Mouse (Mus musculus) hindbrain, embryonic 12.5 days (tissue): ENCODE results near the gene Agpat1. TPM values are rescaled to one million over a fixed set of nuclear protein-coding genes. Genes with fewer than 3 reads are reported as not detected.

Experiments used
- ATAC-seq: fragments of 200-750 bp; cut with Nextera tagmentation; 2 replicates; pipeline ENCODE4 v1.8.0; 2017; ENCODE audit warnings: moderate TSS enrichment; ENCODE audit not compliant: low FRiP score
- H3K27ac ChIP-seq: fragments of 300-500 bp; sonication (generic); 2 replicates; pipeline ENCODE4 v1.5.1; 2016; ENCODE audit warnings: mild to moderate bottlenecking
- H3K27me3 ChIP-seq: fragments of 300-500 bp; sonication (generic); 2 replicates; pipeline ENCODE4 v1.6.1; 2016; ENCODE audit warnings: mild to moderate bottlenecking
- H3K36me3 ChIP-seq: fragments of 300-500 bp; sonication (generic); 2 replicates; pipeline ENCODE4 v1.6.1; 2016; ENCODE audit warnings: mild to moderate bottlenecking
- H3K4me1 ChIP-seq: fragments of 300-500 bp; sonication (generic); 2 replicates; pipeline ENCODE4 v1.6.1; 2016
- H3K4me2 ChIP-seq: fragments of 300-500 bp; sonication (generic); replicated peaks from 2 replicates; pipeline ENCODE4 v1.6.1; 2016; ENCODE audit warnings: mild to moderate bottlenecking
- H3K4me3 ChIP-seq: fragments of 300-500 bp; sonication (generic); 2 replicates; pipeline ENCODE4 v1.5.1; 2016; ENCODE audit warnings: mild to moderate bottlenecking
- H3K9ac ChIP-seq: fragments of 300-500 bp; sonication (generic); 2 replicates; pipeline ENCODE4 v1.6.1; 2016; ENCODE audit warnings: mild to moderate bottlenecking, moderate library complexity
- H3K9me3 ChIP-seq: fragments of 300-500 bp; sonication (generic); replicated peaks from 2 replicates; pipeline ENCODE4 v1.6.1; 2016; ENCODE audit warnings: mild to moderate bottlenecking
- WGBS: fragments of 180-500 bp; shearing (Covaris S2); methylation state at CpG from one replicate; pipeline ENCODE4 v1.1.7; 2016; 5-methylcytosine and 5-hydroxymethylcytosine counted together
- polyA plus RNA-seq: library from polyadenylated mRNA; unstranded; fragments of >200 nt; fragmentation: Nextera tagmentation; extraction: Ambion mirVana; gene quantifications from 2 replicates; pipeline ENCODE4 v1.2.1, GENCODE M21; 2016

The Agpat1 gene
- polyA plus RNA-seq, 1 experiment from 2014 or later: 79.0 TPM

DNA sequence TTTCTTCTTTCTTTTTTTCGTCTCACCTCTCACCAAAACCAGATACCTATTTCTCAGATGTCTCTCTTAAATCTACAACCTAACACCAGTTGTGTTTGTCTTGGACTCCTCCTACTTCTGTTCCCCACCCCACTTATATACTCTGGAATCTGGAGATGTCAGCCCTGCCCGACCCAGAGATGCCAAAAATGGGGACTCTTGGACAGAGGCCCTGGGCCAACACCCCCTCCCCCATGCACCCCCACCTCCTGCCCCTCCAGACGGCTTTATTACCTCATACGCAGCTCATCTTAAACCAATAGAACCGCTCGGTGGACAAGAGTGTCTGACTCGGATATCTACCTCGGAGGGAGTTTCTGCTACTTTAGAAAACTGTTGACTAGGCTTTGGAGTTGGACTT is 8.0 kb upstream of the Agpat1 start:
- no peak overlapping the region for H3K4me2 ChIP-seq
- no peaks in the 10 kb centered on the region for H3K27me3 ChIP-seq
- H3K9ac ChIP-seq: no peak overlapping the region
- no peak for ATAC-seq
- peaks cover 38% of the 10 kb centered on the region for H3K36me3 ChIP-seq
- 81% methylated on average over 8 of the region's 8 CpGs for WGBS
- H3K27ac ChIP-seq: no peak overlapping the region
- H3K9me3 ChIP-seq: no peaks in the 10 kb centered on the region
- peaks cover 44% of the 10 kb centered on the region for H3K4me1 ChIP-seq
- no peak overlapping the region for H3K4me3 ChIP-seq

DNA sequence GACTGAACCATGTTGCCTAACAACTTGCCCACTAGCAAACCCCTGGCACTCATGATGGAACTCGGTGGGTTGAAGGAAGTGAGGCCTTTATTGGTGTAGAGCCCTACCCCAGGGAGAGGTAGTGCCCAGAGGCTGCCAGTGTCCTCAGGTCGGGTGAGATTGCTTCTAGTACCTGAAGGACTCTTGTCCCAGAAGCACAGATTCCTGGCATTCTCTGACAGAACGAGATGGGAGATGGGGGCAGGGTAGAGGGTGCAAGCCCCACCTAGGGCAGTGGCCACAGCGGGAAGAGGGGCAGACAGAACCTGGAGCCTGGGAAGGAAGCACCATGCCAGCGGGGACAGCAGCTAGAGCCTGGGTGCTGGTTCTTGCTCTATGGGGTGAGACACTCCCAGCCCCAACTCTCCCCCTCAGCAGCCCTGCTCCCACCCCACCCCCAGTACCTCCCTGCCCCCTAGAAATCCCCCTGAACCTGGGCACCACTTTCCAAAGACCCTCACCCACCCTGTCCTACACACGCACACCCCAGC is 6.4 kb upstream of the Agpat1 start, which contains the start of gene Ager:
Gene Ager, plus strand, starts transcription at position 297 of the 530 bp plus-strand sequence.
- H3K4me3 ChIP-seq: no peak within 1 kb of the TSS
- H3K9ac ChIP-seq: no peak within 1 kb of the TSS
- WGBS: 26% methylated on average over 5 of the region's 6 CpGs

DNA sequence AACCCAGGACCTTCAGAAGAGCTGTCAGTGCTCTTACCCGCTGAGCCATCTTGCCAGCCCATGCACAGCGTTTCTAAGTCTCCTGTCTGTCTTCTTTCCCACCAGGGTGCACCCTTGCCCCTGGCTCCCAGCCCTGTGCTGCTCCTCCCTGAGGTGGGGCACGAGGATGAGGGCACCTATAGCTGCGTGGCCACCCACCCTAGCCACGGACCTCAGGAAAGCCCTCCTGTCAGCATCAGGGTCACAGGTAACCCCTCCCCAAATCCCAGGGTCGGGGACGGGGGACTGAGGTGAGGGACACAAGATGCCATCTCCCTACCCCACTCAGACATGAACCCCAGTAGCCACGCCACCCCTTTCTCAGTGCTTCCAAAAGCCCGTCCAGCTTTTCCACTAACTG is 4.2 kb upstream of the Agpat1 start:
- Histone ChIP-seq H3K4me3 (no peak overlapping the region), H3K9ac (no peak overlapping the region), H3K4me2 (no peak overlapping the region), H3K9me3 (no peaks in the 10 kb centered on the region), H3K27ac (no peak overlapping the region), H3K36me3 (peaks cover 34% of the 10 kb centered on the region), H3K27me3 (no peaks in the 10 kb centered on the region), H3K4me1 (peaks cover 34% of the 10 kb centered on the region)
- 77% methylated on average over 9 of the region's 9 CpGs for WGBS
- no peak for ATAC-seq

More for the DNA sequence above, 6.4 kb upstream of the Agpat1 start, which contains the start of gene Ager:
- H3K27ac ChIP-seq: no peak within 1 kb of the TSS
- H3K36me3 ChIP-seq: peaks cover 44% of the 10 kb centered on the region
- no peaks in the 10 kb centered on the region for H3K9me3 ChIP-seq
- H3K27me3 ChIP-seq: no peaks in the 10 kb centered on the region
- peaks cover 47% of the 10 kb centered on the region for H3K4me1 ChIP-seq
- no peak within 1 kb of the TSS for H3K4me2 ChIP-seq
- no peak for ATAC-seq

DNA sequence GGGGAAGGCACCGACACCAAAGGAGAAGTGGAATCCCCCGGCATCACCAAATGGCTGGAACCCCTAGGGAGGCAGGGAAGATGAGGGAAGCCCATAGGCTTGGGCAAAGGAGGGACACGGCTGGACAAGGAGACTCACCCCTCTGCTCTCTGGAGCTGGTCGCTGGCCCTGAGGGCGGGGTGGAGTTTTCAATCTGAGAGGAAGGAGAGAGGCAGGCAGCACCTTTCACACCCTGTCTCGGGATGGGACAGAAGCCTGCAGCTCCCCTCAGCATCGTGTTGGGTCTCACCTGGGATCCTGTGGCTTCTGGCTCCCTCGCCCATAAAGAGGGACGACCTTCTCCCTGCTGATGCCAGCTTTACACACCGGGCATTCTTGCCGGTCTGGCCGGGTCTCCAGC is 2.3 kb upstream of the Agpat1 start:
- Histone ChIP-seq H3K4me2 (peak overlapping the region; percentile 92), H3K27ac (no peak overlapping the region), H3K27me3 (no peaks in the 10 kb centered on the region), H3K9me3 (no peaks in the 10 kb centered on the region), H3K9ac (no peak overlapping the region), H3K36me3 (peaks cover 18% of the 10 kb centered on the region), H3K4me1 (peaks cover 35% of the 10 kb centered on the region), H3K4me3 (peak overlapping the region; percentile 96; the same call in 1 of the 2 replicates)
- 88% methylated on average over 12 of the region's 12 CpGs for WGBS
- no peak for ATAC-seq

DNA sequence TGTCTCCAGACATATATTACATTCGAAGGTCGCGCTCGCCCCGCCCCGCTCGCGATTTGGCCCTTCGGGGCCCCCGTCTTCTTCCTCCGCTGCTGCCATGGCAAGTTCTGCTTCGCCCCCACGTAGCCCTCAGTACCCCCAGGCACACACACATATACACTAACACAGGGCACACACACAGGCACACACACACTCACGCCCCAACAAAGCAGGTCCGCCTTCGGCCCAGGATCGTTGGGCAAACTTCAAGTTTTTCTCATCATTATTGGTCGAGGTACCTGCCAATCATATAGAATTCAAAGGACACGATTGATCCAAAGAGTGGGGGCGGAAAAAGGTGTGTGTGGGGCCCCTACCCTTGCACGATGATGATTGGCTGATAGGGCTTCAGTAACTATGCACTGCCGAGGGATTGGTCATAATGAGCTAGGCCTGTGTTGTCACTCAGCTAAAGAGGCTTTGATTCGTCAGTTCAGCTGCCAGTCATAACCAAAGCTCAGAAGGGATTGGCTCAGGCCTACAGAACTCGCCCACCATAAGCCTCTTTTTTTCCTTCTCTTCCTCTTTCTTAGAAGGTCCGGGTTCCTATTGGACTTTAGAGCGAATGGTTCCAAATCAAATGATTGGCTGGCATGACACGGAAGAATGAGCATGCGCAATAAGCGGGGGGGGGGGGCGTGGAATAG is 544 bp upstream of the Agpat1 start, which contains the start of gene Rnf5:
Gene Rnf5, minus strand, starts transcription at position 316 of the 686 bp plus-strand sequence.
- H3K36me3 ChIP-seq: peaks cover 18% of the 10 kb centered on the region
- peak within 1 kb of the TSS; percentile 98 for H3K4me2 ChIP-seq
- WGBS: under 1% methylated on average over 30 of the region's 30 CpGs
- H3K27me3 ChIP-seq: no peaks in the 10 kb centered on the region
- peak within 1 kb of the TSS; percentile 100 for H3K9ac ChIP-seq
- H3K9me3 ChIP-seq: no peaks in the 10 kb centered on the region
- H3K27ac ChIP-seq: peak within 1 kb of the TSS; percentile 94
- ATAC-seq: peak; percentile 95
- H3K4me3 ChIP-seq: peak within 1 kb of the TSS; percentile 96
- peaks cover 42% of the 10 kb centered on the region for H3K4me1 ChIP-seq

DNA sequence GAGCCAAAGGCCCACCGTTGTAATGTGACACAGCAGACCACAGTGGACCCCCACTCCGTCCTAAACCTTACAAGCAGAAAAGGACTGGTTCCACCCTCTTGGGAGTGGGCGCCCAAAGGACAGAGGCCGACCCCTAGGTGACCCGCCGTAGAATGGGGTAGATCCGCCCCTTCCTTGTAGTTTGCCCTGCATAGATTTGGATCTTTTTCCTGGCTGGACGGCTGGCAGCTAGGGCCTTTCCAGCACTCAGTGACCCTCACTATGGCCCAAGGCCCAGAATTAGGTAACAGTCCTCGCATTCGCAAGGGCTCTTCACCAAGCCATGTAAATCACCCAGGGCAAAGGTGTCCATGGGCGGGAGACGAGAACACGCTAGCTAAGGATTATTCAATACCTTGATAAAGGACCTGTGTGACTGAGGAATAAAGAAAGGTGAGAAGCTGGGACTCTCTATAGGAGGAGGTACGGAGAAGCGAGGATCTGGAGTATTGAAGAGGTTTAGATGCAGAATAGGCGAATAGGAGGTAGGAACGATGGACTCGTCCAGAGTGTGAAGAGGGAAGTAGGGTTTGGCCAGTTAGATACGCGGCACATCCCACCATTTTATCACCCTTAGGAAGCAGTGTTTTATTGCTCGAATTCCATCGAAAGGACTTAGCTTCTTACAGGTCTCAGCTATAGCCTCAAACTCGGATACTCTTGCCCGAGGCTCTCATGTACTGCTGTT is 612 bp downstream of the Agpat1 start:
- Histone ChIP-seq H3K36me3 (peaks cover 18% of the 10 kb centered on the region), H3K9ac (peak overlapping the region; percentile 100), H3K4me2 (peak overlapping the region; percentile 98), H3K4me1 (peaks cover 47% of the 10 kb centered on the region), H3K27me3 (no peaks in the 10 kb centered on the region), H3K9me3 (no peaks in the 10 kb centered on the region), H3K27ac (peak overlapping the region; percentile 94), H3K4me3 (peak overlapping the region; percentile 96)
- ATAC-seq: no peak
- WGBS: 20% methylated on average over 24 of the region's 24 CpGs

DNA sequence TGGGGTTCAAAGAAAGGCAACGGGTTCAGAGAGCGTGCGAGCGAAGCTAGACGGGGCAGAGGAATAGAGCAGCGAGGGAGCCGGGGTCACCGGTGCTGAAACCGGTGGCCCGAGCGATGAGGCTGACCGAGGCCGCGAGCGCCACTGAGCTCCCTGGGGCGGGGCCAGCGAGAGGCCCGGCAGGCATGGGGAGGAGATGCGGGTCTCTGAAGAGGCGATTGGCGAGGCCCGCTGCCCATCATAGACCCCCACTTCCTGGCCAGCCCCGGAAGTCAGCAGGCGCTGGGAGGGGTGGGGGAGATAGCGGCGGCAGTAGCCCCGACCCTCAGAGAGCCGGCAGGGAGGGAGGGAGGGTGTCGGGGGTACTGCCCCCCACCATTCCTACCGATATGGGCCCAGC is 1.5 kb downstream of the Agpat1 start:
- Histone ChIP-seq H3K27ac (peak overlapping the region; percentile 94), H3K27me3 (no peaks in the 10 kb centered on the region), H3K36me3 (peaks cover 12% of the 10 kb centered on the region), H3K9ac (peak overlapping the region; percentile 100), H3K4me1 (peaks cover 47% of the 10 kb centered on the region), H3K4me2 (peak overlapping the region; percentile 98), H3K9me3 (no peaks in the 10 kb centered on the region), H3K4me3 (peak overlapping the region; percentile 96)
- WGBS: 0% methylated on average over 24 of the region's 30 CpGs
- peak; percentile 42 for ATAC-seq

DNA sequence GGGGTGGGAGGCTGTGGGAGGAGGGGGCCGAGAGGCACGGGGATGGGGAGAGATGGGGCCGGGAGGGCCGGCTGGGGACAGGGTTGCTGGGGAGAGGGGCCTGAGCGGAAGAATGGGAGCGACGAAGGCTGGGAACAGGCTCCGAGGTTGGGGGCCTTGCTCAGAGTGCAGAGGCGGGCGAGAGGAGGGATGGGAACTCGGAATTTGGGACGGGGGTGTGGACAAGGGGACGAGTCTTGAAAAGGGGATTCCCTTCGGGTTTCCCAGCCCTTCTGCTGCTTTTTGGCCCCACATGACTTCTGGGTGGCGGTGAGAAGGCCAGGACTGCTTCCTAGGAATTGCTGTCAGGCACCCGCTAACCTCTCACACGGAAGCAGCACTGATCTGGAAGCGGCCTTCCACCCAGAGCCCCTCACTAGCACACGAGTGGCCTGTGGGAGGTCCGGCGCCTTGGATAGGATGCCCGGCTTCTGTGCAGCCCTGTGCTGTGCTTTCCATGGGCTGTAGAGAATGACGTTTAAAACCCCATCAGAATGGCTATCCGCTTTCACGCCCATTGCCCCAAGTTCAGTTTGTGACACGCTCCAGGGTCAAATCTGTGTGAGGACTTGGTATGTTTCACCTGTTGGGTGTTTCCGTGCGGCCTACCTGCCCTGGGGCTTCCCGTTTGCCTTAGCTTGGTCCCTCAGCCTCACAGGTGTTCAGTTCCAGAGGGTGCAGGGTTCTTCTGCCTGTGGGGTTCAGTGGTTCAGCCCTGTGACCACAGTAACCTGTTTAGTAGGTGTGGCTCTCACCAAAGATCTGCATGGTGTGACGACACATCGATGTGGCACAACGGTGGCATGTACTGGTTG is 2.4 kb downstream of the Agpat1 start:
- H3K36me3 ChIP-seq: peaks cover 17% of the 10 kb centered on the region
- 18% methylated on average over 32 of the region's 32 CpGs for WGBS
- H3K9ac ChIP-seq: peak overlapping the region; percentile 100
- peak overlapping the region; percentile 96 for H3K4me3 ChIP-seq
- H3K9me3 ChIP-seq: no peaks in the 10 kb centered on the region
- peaks cover 47% of the 10 kb centered on the region for H3K4me1 ChIP-seq
- no peak for ATAC-seq
- H3K4me2 ChIP-seq: peak overlapping the region; percentile 98
- no peaks in the 10 kb centered on the region for H3K27me3 ChIP-seq
- peak overlapping the region; percentile 94 for H3K27ac ChIP-seq

DNA sequence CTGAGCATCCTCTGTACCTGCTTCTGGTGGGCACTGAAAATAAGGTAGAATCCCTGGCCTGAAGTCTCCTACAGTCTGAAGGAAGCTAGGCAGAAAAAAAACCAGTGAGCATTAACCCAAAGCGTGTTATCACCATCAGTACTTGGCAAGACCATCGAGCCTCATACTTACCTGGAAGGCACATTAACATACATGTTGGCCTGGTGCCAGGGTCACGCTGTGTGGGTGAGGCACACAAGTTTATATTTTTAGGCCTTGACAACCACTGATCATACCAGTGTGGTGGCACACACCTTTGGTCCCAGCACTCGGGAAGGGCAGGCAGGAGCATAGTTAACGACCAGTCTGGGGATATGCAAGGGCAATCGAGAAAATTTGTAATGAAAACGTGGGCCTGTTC is 3.9 kb downstream of the Agpat1 start:
- H3K9ac ChIP-seq: 0 out of 2 replicates have a peak overlapping the region, but pooled peaks have one; percentile 27
- H3K9me3 ChIP-seq: no peaks in the 10 kb centered on the region
- peaks cover 27% of the 10 kb centered on the region for H3K36me3 ChIP-seq
- 92% methylated on average over 7 of the region's 7 CpGs for WGBS
- no peak overlapping the region for H3K4me3 ChIP-seq
- H3K27ac ChIP-seq: no peak overlapping the region
- H3K27me3 ChIP-seq: no peaks in the 10 kb centered on the region
- H3K4me1 ChIP-seq: peaks cover 35% of the 10 kb centered on the region
- no peak overlapping the region for H3K4me2 ChIP-seq
- no peak for ATAC-seq

DNA sequence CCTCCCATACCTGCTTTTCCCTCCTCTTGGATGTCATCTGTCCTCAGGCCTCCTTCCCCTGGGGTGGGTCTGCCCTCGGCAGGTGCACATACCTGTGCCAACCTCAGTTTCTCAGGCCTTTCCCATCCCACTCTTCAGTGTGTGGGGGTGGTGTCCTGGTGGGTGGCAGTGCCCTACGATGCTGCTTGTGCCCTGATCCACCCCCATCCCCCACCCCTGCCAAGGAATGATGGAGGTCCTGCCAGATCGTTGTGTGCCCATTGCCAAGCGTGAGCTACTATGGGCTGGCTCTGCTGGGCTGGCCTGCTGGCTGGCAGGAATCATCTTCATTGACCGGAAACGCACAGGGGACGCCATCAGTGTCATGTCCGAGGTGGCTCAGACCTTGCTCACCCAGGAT is 7.0 kb downstream of the Agpat1 start:
- no peak overlapping the region for H3K4me2 ChIP-seq
- H3K9me3 ChIP-seq: no peaks in the 10 kb centered on the region
- peaks cover 28% of the 10 kb centered on the region for H3K4me1 ChIP-seq
- no peak for ATAC-seq
- no peak overlapping the region for H3K9ac ChIP-seq
- H3K4me3 ChIP-seq: no peak overlapping the region
- H3K36me3 ChIP-seq: peaks cover 55% of the 10 kb centered on the region
- no peaks in the 10 kb centered on the region for H3K27me3 ChIP-seq
- H3K27ac ChIP-seq: no peak overlapping the region
- WGBS: 94% methylated on average over 8 of the region's 8 CpGs

DNA sequence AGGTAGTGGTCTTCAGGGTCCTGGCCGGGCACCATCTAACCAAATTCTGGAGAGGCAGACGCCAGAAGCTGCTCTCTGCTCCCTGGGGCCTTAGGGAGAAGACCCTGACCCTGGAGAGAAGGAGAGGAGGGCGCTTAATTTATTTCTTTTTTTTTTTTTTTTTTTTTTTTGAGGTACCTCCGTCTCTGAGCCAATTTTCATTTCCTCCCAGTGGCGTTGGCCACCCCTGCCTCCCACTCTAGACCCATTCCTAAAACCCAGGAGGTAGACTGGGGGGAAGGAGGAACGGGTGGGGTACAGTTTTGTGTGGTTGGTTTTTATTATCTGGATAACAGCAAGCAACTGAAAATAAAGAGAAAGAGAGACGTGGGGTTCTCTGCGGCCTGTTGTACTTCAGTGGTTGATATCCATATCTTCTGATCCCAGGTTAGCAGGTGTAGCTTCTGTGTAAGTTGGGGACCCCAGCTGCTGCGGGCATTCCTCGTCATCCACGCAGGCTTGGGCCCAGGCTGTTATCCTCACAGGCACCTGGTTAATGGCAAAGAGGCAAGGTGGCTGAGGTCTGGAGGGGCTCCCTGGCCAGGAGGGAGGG is 9.1 kb downstream of the Agpat1 start:
- Histone ChIP-seq H3K4me1 (peaks cover 15% of the 10 kb centered on the region), H3K27me3 (no peaks in the 10 kb centered on the region), H3K27ac (no peak overlapping the region), H3K9me3 (no peaks in the 10 kb centered on the region), H3K9ac (no peak overlapping the region), H3K4me2 (no peak overlapping the region), H3K4me3 (no peak overlapping the region), H3K36me3 (peaks cover 61% of the 10 kb centered on the region)
- no peak for ATAC-seq
- 86% methylated on average over 11 of the region's 11 CpGs for WGBS
